Comparison of ENCODE assay signal across 17 mouse cellular contexts in the genomic region with DNA sequence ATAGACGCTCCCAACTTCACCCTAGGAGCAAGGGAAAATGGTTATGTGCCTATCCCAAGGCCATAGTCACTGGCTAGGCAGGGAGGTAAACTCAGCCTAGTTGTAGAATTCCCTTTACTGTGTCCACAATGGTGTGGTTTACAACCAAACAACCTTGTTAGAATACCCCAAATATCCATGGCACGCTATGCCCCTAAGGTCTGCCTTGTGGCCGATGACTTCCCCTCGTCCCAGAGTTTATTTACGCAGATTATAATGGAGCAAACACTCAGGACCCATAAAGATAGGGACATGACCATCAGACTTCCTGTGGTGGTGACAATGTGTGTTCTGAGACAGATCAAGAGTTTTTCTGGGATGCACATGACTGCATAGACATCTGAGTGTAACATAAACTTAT.
A peak's percentile ranks its signal among the peaks of the same experiment; 100 is the strongest.
DNase-seq lines count a peak whose midpoint lies in the region; ATAC-seq and TF ChIP-seq lines count a peak whose summit lies in the region.
"Had no signal": no experiment of that assay in that cellular context is flagged by ENCODE, and none has a peak within 500 bp of the region (broad histone marks: within the 10 kb centered on the region; RNA-seq: fewer than 3 reads in every experiment).

No protein-coding gene starts in this region.

- POLR2A ChIA-PET in Patski (lab: Charles Lee): no interaction called here

- peak; percentile 51 for DNase-seq in Patski (ENCODE audit: low read depth, low spot score)
- no peak for DNase-seq in left cerebral cortex, postnatal 10 days (ENCODE audit: extremely low spot score in 1 of 2, low spot score in 2 of 2)
- DNase-seq: adrenal gland, adult 2 months; adrenal gland, adult 8-10 months; adrenal gland, postnatal 10 days; adrenal gland, postnatal 14 days; adrenal gland, postnatal 25 days; adrenal gland, postnatal 36 days; B cell, adult 2 months; cerebellum, adult 11 months; cerebellum, adult 11-12 months; cerebellum, adult 18-20 months; cerebellum, adult 2 months; cerebellum, adult 8-10 months had no signal

- in situ Hi-C loops in Patski (cut with MboI; ENCODE audit: low pct_unique_long_range_greater_than_20kb): loop anchor here (25.0 kb wide), 1 partner anchor 354 kb away; no protein-coding TSS in a partner anchor

- TF ChIP-seq CTCF in Patski (IDR thresholded peaks at IDR 0.05): no peak

- CTCF ChIA-PET in Patski (lab: Charles Lee): no interaction called here

- ATAC-seq in Patski: peak; percentile 93
- ATAC-seq: activated CD4-positive, CD25-positive, alpha-beta regulatory T cell, adult 4 months; CD4-positive, CD25-positive, alpha-beta regulatory T cell, adult 4 months had no signal

- intact Hi-C loops in left cerebral cortex, postnatal 10 days (cut with DNase I): no loop called here

- peaks cover 3% of the 10 kb centered on the region for H3K27me3 ChIP-seq in Patski
- H3K27me3 ChIP-seq: CH12.LX had no signal
